In the genomic region with DNA sequence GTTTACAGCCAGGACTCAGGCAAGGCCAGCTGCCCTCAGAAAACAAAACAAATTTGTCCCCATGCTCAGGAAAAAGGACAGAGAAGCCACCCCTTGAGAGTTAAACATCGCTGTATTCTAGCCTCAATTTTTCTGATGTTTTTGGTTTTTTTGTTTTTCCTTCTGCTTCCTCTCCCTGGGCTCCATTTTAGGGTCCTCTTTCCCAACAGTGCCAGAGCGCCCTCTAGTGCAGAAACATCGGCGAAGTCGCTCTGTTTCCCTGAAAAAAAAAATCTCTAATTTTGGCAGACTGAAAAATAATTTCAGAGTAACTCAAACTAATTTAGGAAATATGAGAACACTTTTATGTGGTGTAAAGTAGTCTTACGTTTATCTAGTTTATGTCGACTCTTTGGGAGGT, we compare ENCODE assay signal across 7 mouse cellular contexts. TPM values are rescaled to one million over a fixed set of nuclear protein-coding genes. Genes with fewer than 3 reads are reported as not detected.
DNase-seq lines count a peak whose midpoint lies in the region; TF ChIP-seq lines count a peak whose summit lies in the region.

No protein-coding gene starts in this region.

- no peaks in the 10 kb centered on the region for H3K36me3 ChIP-seq in ES-Bruce4 (ENCODE audit: control insufficient read depth, insufficient read depth, low read length, poor library complexity, severe bottlenecking)

- no peaks in the 10 kb centered on the region for H3K4me1 ChIP-seq in ES-Bruce4 (ENCODE audit: control insufficient read depth, insufficient read depth, low read length)

- H3K9me3 ChIP-seq in ES-Bruce4 (replicated peaks; ENCODE audit: control insufficient read depth, insufficient read depth, low read length, poor library complexity, severe bottlenecking) = no peaks in the 10 kb centered on the region

- no peak overlapping the region for H3K4me3 ChIP-seq in ES-Bruce4 (ENCODE audit: low read depth, low read length)

- DNase-seq in B cell, adult 2 months = peak; percentile 32
- peak; percentile 69 for DNase-seq in cerebellum, adult 18-20 months
- peak; percentile 56 to 62 for DNase-seq in frontal cortex, postnatal 36 days (ENCODE audit: low spot score in 2 of 2)
- DNase-seq in layer of hippocampus, adult 18-20 months (ENCODE audit: low spot score in 2 of 2) = peak; percentile 57 to 78
- DNase-seq in lung, postnatal 10 days = peak; percentile 82
- peak; percentile 2 for DNase-seq in skeletal muscle tissue, adult 2 months (ENCODE audit: low read depth, low spot score)

- H3K27me3 ChIP-seq in ES-Bruce4 (ENCODE audit: control insufficient read depth, insufficient read depth, low read length, poor library complexity, severe bottlenecking) = no peaks in the 10 kb centered on the region

- TF ChIP-seq CTCF in ES-Bruce4 (IDR thresholded peaks at IDR 0.05; ENCODE audit: low read depth, low read length) = peak; percentile 67

- H3K9ac ChIP-seq in ES-Bruce4 (ENCODE audit: low read depth, poor library complexity, severe bottlenecking) = no peak overlapping the region

- no peak for TF ChIP-seq EP300 in ES-Bruce4 (IDR thresholded peaks at IDR 0.05; ENCODE audit: insufficient read depth, low read depth, low read length)

- no peak for TF ChIP-seq POLR2A in ES-Bruce4 (IDR thresholded peaks at IDR 0.05; ENCODE audit: insufficient read depth, low read length)

- H3K27ac ChIP-seq in ES-Bruce4 (ENCODE audit: insufficient read depth, low read length) = no peak overlapping the region

RNA-seq across cellular contexts. Expression of gene Dmgdh, which starts 44.7 kb away (rescaled TPM):
- 0.23 and 0.72 TPM in 2 replicates for polyA plus RNA-seq in ES-Bruce4 (2011; ENCODE audit: insufficient read depth, insufficient read length, low read depth, missing spikeins)
- under 1 TPM; 0.18 to 0.37 TPM for total RNA-seq in layer of hippocampus, adult 18-20 months (2021)

RNA-seq across cellular contexts. Expression of gene Bhmt2, which starts 44.8 kb away (rescaled TPM):
- polyA plus RNA-seq in ES-Bruce4 (2011; ENCODE audit: insufficient read depth, insufficient read length, low read depth, missing spikeins) = not detected in 2 replicates
- total RNA-seq in layer of hippocampus, adult 18-20 months (2021) = under 1 TPM; 0.25 to 0.38 TPM

RNA-seq across cellular contexts. Expression of gene Arsb, which starts 52.5 kb away (rescaled TPM):
- polyA plus RNA-seq in ES-Bruce4 (2011; ENCODE audit: insufficient read depth, insufficient read length, low read depth, missing spikeins) = 1.3 and 1.7 TPM in 2 replicates
- total RNA-seq in layer of hippocampus, adult 18-20 months (2021) = 10 to 100 TPM; 80.5 to 90.3 TPM

Comparison
In these comparisons a context has a peak if more than half of its experiments do, and no peak if none do; other contexts are left out.
1. DNase-seq: peak in every context shown above with its lines; median percentile 82 in lung, postnatal 10 days; 69 in cerebellum, adult 18-20 months; 68 in layer of hippocampus, adult 18-20 months; 59 in frontal cortex, postnatal 36 days; 32 in B cell, adult 2 months; 2 in skeletal muscle tissue, adult 2 months.